Mouse (Mus musculus) MEL (cell line): ENCODE results near the gene Adh4.
A peak's percentile ranks its signal among the peaks of the same experiment; 100 is the strongest.

ENCODE experiments used
- CTCF ChIP-seq, 3 experiments: IDR thresholded peaks in 2 of 3; conservative IDR thresholded peaks in 1 of 3; 2 replicates each; pipeline ENCODE4 v1.5.1; 2011 to 2012; ENCODE audit warnings: low read length in 3 of 3, low read depth in 2 of 3, mild to moderate bottlenecking in 2 of 3, improper control_type of control experiment in 1 of 3, inconsistent platforms in 1 of 3, mixed read lengths in 1 of 3, moderate library complexity in 1 of 3; ENCODE audit not compliant: control insufficient read depth in 1 of 3, insufficient read depth in 1 of 3, poor library complexity in 1 of 3, severe bottlenecking in 1 of 3
- ELF1 ChIP-seq: IDR thresholded peaks from 2 replicates; pipeline ENCODE4 v1.6.1; 2014; ENCODE audit warnings: low read depth, mild to moderate bottlenecking, inconsistent platforms, low read length, improper control_type of control experiment, moderate library complexity
- EP300 ChIP-seq, 2 experiments: IDR thresholded peaks; 2 replicates each; pipeline ENCODE4 v1.6.1; 2011; ENCODE audit warnings: improper control_type of control experiment in 2 of 2, low read length in 2 of 2, low read depth in 1 of 2, mild to moderate bottlenecking in 1 of 2
- GATA1 ChIP-seq: IDR thresholded peaks from 2 replicates; pipeline ENCODE4 v1.6.1; 2011; ENCODE audit warnings: low read depth, low read length, improper control_type of control experiment
- KAT2A ChIP-seq: conservative IDR thresholded peaks from 2 replicates; pipeline ENCODE4 v1.6.1; 2012; ENCODE audit warnings: low read depth, low read length, improper control_type of control experiment, inconsistent platforms
- MAX ChIP-seq: IDR thresholded peaks from 2 replicates; pipeline ENCODE4 v1.6.1; 2011; ENCODE audit warnings: low read length, improper control_type of control experiment
- MXI1 ChIP-seq: IDR thresholded peaks from 2 replicates; pipeline ENCODE4 v1.6.1; 2011; ENCODE audit warnings: mild to moderate bottlenecking, low read depth, low read length, improper control_type of control experiment
- POLR2A ChIP-seq, 2 experiments: IDR thresholded peaks; 2 replicates each; pipeline ENCODE4 v1.6.1; 2011 to 2012; ENCODE audit warnings: low read length in 2 of 2, mild to moderate bottlenecking in 2 of 2, control low read depth in 1 of 2, improper control_type of control experiment in 1 of 2, low read depth in 1 of 2, moderate library complexity in 1 of 2; ENCODE audit not compliant: control insufficient read depth in 1 of 2, insufficient read depth in 1 of 2, poor library complexity in 1 of 2
- TAL1 ChIP-seq: IDR thresholded peaks from 2 replicates; pipeline ENCODE4 v1.6.1; 2012; ENCODE audit warnings: mild to moderate bottlenecking, inconsistent platforms, low read length, moderate library complexity, mixed read lengths
- ZKSCAN1 ChIP-seq: IDR thresholded peaks from 2 replicates; pipeline ENCODE4 v1.6.1; 2012; ENCODE audit warnings: low read depth, mild to moderate bottlenecking, inconsistent platforms, low read length, improper control_type of control experiment, moderate library complexity

DNA sequence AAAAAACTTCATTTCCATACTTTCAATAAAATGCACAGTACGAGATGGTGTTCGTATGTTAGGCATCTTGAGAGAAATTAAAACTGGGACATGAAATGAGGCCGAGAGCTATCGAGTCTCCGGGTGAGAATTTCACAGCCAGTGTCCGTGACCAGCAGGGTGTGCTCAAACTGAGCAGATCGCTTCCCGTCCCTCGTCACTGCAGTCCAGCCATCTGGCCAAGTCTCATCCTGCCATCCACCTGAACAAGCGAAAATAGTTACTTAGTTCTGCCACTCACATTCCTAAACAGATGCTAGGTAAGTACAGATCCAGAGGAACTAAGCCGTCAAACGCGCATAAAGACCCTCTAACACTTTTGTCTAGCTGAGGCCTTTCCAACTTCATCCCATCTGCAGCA, 45.0 kb downstream of the Adh4 start:
- TF ChIP-seq ELF1 (no peak), MAX (no peak), TAL1 (no peak), POLR2A (IDR thresholded peaks at IDR 0.05; ENCODE audit: control insufficient read depth in 1 of 2, insufficient read depth in 1 of 2, low read depth in 1 of 2, low read length in 2 of 2, poor library complexity in 1 of 2) (no peak), CTCF (IDR thresholded peaks at IDR 0.05 in 2 of 3, conservative IDR thresholded peaks at IDR 0.05 in 1 of 3; ENCODE audit: control insufficient read depth in 1 of 3, insufficient read depth in 1 of 3, low read depth in 2 of 3, low read length in 3 of 3, poor library complexity in 1 of 3, severe bottlenecking in 1 of 3) (peak in 2 of 3 experiments; percentile 8 to 13; a peak in 1 of 6 replicates), ZKSCAN1 (no peak), MXI1 (no peak), EP300 (IDR thresholded peaks at IDR 0.05; ENCODE audit: low read depth in 1 of 2, low read length in 2 of 2) (no peak), GATA1 (no peak), KAT2A (no peak)
